Comparison of ENCODE assay signal across 8 mouse cellular contexts in genomic region chr19:3851502-3851962, GRCm38 (mm10). TPM values are rescaled to one million over a fixed set of nuclear protein-coding genes. Genes with fewer than 3 reads are reported as not detected.
DNase-seq lines count a peak whose midpoint lies in the region; ATAC-seq lines count a peak whose summit lies in the region.

Chka (plus strand) TSS chr19:3851773.

- WGBS in heart, embryonic 14.5 days = under 1% methylated on average over 44 of the region's 54 CpGs
- under 1% methylated on average over 54 of the region's 54 CpGs for WGBS in liver, embryonic 13.5 days (ENCODE audit: insufficient replicate concordance)
- under 1% methylated on average over 54 of the region's 54 CpGs for WGBS in stomach, embryonic 16.5 days

- DNase-seq in CD4-positive, CD25-positive, alpha-beta regulatory T cell, adult 2 months (ENCODE audit: low read depth, low spot score) = peak; percentile 99
- peak; percentile 79 for DNase-seq in fibroblast of lung, adult 2 months (ENCODE audit: low read depth)
- DNase-seq in kidney, postnatal 14 days = peak; percentile 98
- peak; percentile 94 for DNase-seq in liver, embryonic 13.5 days
- peak; percentile 97 for DNase-seq in neural tube, embryonic 10.5 days (ENCODE audit: extremely low spot score, low spot score)

- peaks cover 3% of the 10 kb centered on the region; the same call in 1 of the 2 replicates for H3K4me1 ChIP-seq in brown adipose tissue, adult 24 weeks (ENCODE audit: control insufficient read depth, insufficient read depth, insufficient read length, low read length)
- H3K4me1 ChIP-seq in heart, embryonic 14.5 days (ENCODE audit: control insufficient read depth in 2 of 2, insufficient read depth in 2 of 2, low read length in 2 of 2) = peaks cover 8 to 27% of the 10 kb centered on the region in 2 experiments
- H3K4me1 ChIP-seq in liver, embryonic 13.5 days (replicated peaks) = peaks cover 60% of the 10 kb centered on the region
- peaks cover 23% of the 10 kb centered on the region for H3K4me1 ChIP-seq in stomach, embryonic 16.5 days (ENCODE audit: control insufficient read depth, insufficient read depth, low read length)

- no peaks in the 10 kb centered on the region for H3K27me3 ChIP-seq in heart, embryonic 14.5 days (ENCODE audit: control insufficient read depth, insufficient read depth, low read length)
- no peaks in the 10 kb centered on the region for H3K27me3 ChIP-seq in liver, embryonic 13.5 days
- H3K27me3 ChIP-seq in stomach, embryonic 16.5 days (ENCODE audit: control insufficient read depth, insufficient read depth, low read length) = no peaks in the 10 kb centered on the region

- peak within 1 kb of the TSS; percentile 84 for H3K4me2 ChIP-seq in heart, embryonic 14.5 days (ENCODE audit: low read length)
- H3K4me2 ChIP-seq in liver, embryonic 13.5 days = peak within 1 kb of the TSS; percentile 100
- H3K4me2 ChIP-seq in stomach, embryonic 16.5 days (ENCODE audit: low read depth, low read length) = peak within 1 kb of the TSS; percentile 82

- peak within 1 kb of the TSS; percentile 88 for H3K4me3 ChIP-seq in brown adipose tissue, adult 24 weeks (ENCODE audit: insufficient read depth, low read depth, low read length)
- H3K4me3 ChIP-seq in heart, embryonic 14.5 days (ENCODE audit: control insufficient read depth in 1 of 2, insufficient read depth in 1 of 2, low read depth in 1 of 2, low read length in 2 of 2) = peak within 1 kb of the TSS; percentile 70 to 91
- H3K4me3 ChIP-seq in liver, embryonic 13.5 days (replicated peaks) = peak within 1 kb of the TSS; percentile 82
- peak within 1 kb of the TSS; percentile 89 for H3K4me3 ChIP-seq in stomach, embryonic 16.5 days (replicated peaks; ENCODE audit: low read length)

- peak; percentile 97 for ATAC-seq in heart, embryonic 14.5 days (ENCODE audit: insufficient number of reproducible peaks, insufficient read depth, low FRiP score, low read depth)
- peak; percentile 95 for ATAC-seq in liver, embryonic 13.5 days (ENCODE audit: low read depth)
- ATAC-seq in stomach, embryonic 16.5 days (ENCODE audit: insufficient read depth, low FRiP score) = peak; percentile 97

- peak within 1 kb of the TSS; percentile 85 for H3K9ac ChIP-seq in heart, embryonic 14.5 days (ENCODE audit: low read length)
- H3K9ac ChIP-seq in liver, embryonic 13.5 days = peak within 1 kb of the TSS; percentile 90
- peak within 1 kb of the TSS; percentile 91 for H3K9ac ChIP-seq in stomach, embryonic 16.5 days (ENCODE audit: low read length)

- no peaks in the 10 kb centered on the region for H3K9me3 ChIP-seq in heart, embryonic 14.5 days (ENCODE audit: control insufficient read depth, low read length)
- H3K9me3 ChIP-seq in liver, embryonic 13.5 days (replicated peaks) = no peaks in the 10 kb centered on the region
- H3K9me3 ChIP-seq in stomach, embryonic 16.5 days (replicated peaks; ENCODE audit: control insufficient read depth, low read length) = no peaks in the 10 kb centered on the region

- H3K36me3 ChIP-seq in heart, embryonic 14.5 days (ENCODE audit: control insufficient read depth, insufficient read depth, low read length) = no peaks in the 10 kb centered on the region
- no peaks in the 10 kb centered on the region for H3K36me3 ChIP-seq in liver, embryonic 13.5 days
- no peaks in the 10 kb centered on the region for H3K36me3 ChIP-seq in stomach, embryonic 16.5 days (ENCODE audit: control insufficient read depth, insufficient read depth, low read length)

- peak within 1 kb of the TSS; percentile 21; the same call in 1 of the 2 replicates for H3K27ac ChIP-seq in brown adipose tissue, adult 24 weeks (replicated peaks; ENCODE audit: low read depth, low read length)
- peak within 1 kb of the TSS; percentile 97 to 98 for H3K27ac ChIP-seq in heart, embryonic 14.5 days (replicated peaks in 1 of 2; ENCODE audit: control insufficient read depth in 1 of 2, insufficient read depth in 1 of 2, low read depth in 2 of 2, low read length in 2 of 2)
- H3K27ac ChIP-seq in liver, embryonic 13.5 days = peak within 1 kb of the TSS; percentile 95
- H3K27ac ChIP-seq in stomach, embryonic 16.5 days (ENCODE audit: low read length) = peak within 1 kb of the TSS; percentile 99

RNA-seq across cellular contexts. Expression of gene Chka, which starts in this region (rescaled TPM):
- 6.9 and 11.2 TPM in 2 replicates for polyA plus RNA-seq in brown adipose tissue, adult 24 weeks (2012; ENCODE audit: insufficient read depth, insufficient read length, missing spikeins)
- polyA plus RNA-seq in heart, embryonic 14.5 days (2014; fragmentation: Nextera tagmentation; extraction: Ambion mirVana) = 25.5 and 27.2 TPM in 2 replicates
- 15.8 and 18.6 TPM in 2 replicates for polyA plus RNA-seq in liver, embryonic 13.5 days (2015; fragmentation: Nextera tagmentation; extraction: Ambion mirVana)
- polyA plus RNA-seq in stomach, embryonic 16.5 days (2015; fragmentation: Nextera tagmentation; extraction: Ambion mirVana) = 42.2 and 44.4 TPM in 2 replicates

Comparison
In these comparisons a context has a peak if more than half of its experiments do, and no peak if none do; other contexts are left out.
1. Peak in every context shown above with its lines: DNase-seq, ATAC-seq, H3K4me3 ChIP-seq and H3K27ac ChIP-seq.
2. H3K27ac ChIP-seq: peak in every context shown above with its lines; median percentile 99 in stomach, embryonic 16.5 days; 98 in heart, embryonic 14.5 days; 95 in liver, embryonic 13.5 days; 21 in brown adipose tissue, adult 24 weeks.